ENCODE assay signal across 8 mouse cellular contexts in the genomic region with DNA sequence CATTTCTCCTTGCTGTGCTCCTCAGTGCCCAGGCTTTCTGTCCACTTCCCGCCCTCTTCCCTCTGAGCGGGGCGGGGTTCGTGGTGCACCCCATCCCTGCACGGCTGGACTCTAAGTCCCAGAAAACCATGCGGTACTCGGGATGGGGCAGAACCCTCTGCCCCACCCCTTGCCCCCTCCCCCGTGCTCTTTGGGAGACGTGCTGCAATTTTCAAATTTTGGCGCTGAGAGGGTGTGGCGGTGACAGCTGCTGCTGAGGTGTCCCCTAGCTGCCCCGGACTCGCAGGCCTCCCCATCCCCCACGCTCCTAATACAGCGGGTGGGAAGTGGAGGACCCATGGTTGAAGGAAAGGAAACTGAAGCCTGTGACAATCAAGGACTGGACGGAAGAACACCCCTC. TPM values are rescaled to one million over a fixed set of nuclear protein-coding genes. Genes with fewer than 3 reads are reported as not detected.
DNase-seq lines count a peak whose midpoint lies in the region; ATAC-seq lines count a peak whose summit lies in the region.

No protein-coding gene starts in this region.

- DNase-seq in gastrocnemius, postnatal 14 days: peak; percentile 59
- no peak for DNase-seq in gastrocnemius, postnatal 36 days
- peak; percentile 75 for DNase-seq in kidney, postnatal 10 days
- no peak for DNase-seq in cerebellum, adult 8-10 months
- DNase-seq in MN1 (ENCODE audit: low spot score): no peak
- no peak for DNase-seq in adrenal gland, postnatal 10 days

- 5% methylated on average over 16 of the region's 16 CpGs for WGBS in forebrain, embryonic 16.5 days

- H3K4me1 ChIP-seq in forebrain, embryonic 16.5 days (replicated peaks; ENCODE audit: control insufficient read depth, insufficient read depth, low read length): peaks cover 16% of the 10 kb centered on the region
- peaks cover 62% of the 10 kb centered on the region for H3K4me1 ChIP-seq in megakaryocyte, embryonic 14.5 days

- H3K4me3 ChIP-seq in forebrain, embryonic 16.5 days (replicated peaks; ENCODE audit: low read length): no peak overlapping the region
- peak overlapping the region; percentile 82 for H3K4me3 ChIP-seq in megakaryocyte, embryonic 14.5 days (replicated peaks)

- no peak for ATAC-seq in forebrain, embryonic 16.5 days

- H3K27me3 ChIP-seq in forebrain, embryonic 16.5 days (replicated peaks; ENCODE audit: control insufficient read depth, insufficient read depth, low read length): no peaks in the 10 kb centered on the region
- H3K27me3 ChIP-seq in megakaryocyte, embryonic 14.5 days (replicated peaks): peaks cover 3% of the 10 kb centered on the region

- intact Hi-C loops in gastrocnemius, postnatal 14 days (cut with DNase I; ENCODE audit: low total_unique reads): no loop called here
- intact Hi-C loops in gastrocnemius, postnatal 36 days (cut with DNase I): no loop called here

- peak overlapping the region; percentile 12 for H3K9ac ChIP-seq in forebrain, embryonic 16.5 days (replicated peaks; ENCODE audit: low read depth, low read length)

- peak overlapping the region; percentile 37 for H3K4me2 ChIP-seq in forebrain, embryonic 16.5 days (ENCODE audit: low read length)

- no peaks in the 10 kb centered on the region; the same call in 1 of the 2 replicates for H3K9me3 ChIP-seq in forebrain, embryonic 16.5 days (ENCODE audit: control insufficient read depth, low read length)
- no peaks in the 10 kb centered on the region for H3K9me3 ChIP-seq in megakaryocyte, embryonic 14.5 days

- H3K27ac ChIP-seq in forebrain, embryonic 16.5 days (ENCODE audit: low read length): no peak overlapping the region

- H3K36me3 ChIP-seq in forebrain, embryonic 16.5 days (ENCODE audit: control insufficient read depth, insufficient read depth): no peaks in the 10 kb centered on the region
- no peaks in the 10 kb centered on the region for H3K36me3 ChIP-seq in megakaryocyte, embryonic 14.5 days (replicated peaks; ENCODE audit: low read length)

RNA-seq across cellular contexts. Expression of gene Lmnb2, which starts 3.9 kb away (rescaled TPM):
- 10 to 100 TPM in 1 of 2 experiments, 1 to 10 TPM in 1; 9.4 to 14.3 TPM for total RNA-seq in gastrocnemius, postnatal 14 days (2021)
- 1 to 10 TPM; 2.6 to 3.1 TPM for total RNA-seq in gastrocnemius, postnatal 36 days (2021)
- 53.2 and 59.8 TPM in 2 replicates for polyA plus RNA-seq in forebrain, embryonic 16.5 days (2015; fragmentation: Nextera tagmentation; extraction: Ambion mirVana)
- polyA plus RNA-seq in megakaryocyte, embryonic 14.5 days (2012; ENCODE audit: insufficient read depth, low replicate concordance): 11.8 and 16.6 TPM in 2 replicates
- total RNA-seq in adrenal gland, postnatal 10 days (2021): 10 to 100 TPM; 14.5 to 16.5 TPM

RNA-seq across cellular contexts. Expression of gene Gadd45b, which starts 8.0 kb away (rescaled TPM):
- 10 to 100 TPM; 21.5 to 28.7 TPM for total RNA-seq in gastrocnemius, postnatal 14 days (2021)
- total RNA-seq in gastrocnemius, postnatal 36 days (2021): 10 to 100 TPM; 26.7 to 31.7 TPM
- 5.8 and 7.0 TPM in 2 replicates for polyA plus RNA-seq in forebrain, embryonic 16.5 days (2015; fragmentation: Nextera tagmentation; extraction: Ambion mirVana)
- 29.3 and 96.0 TPM in 2 replicates for polyA plus RNA-seq in megakaryocyte, embryonic 14.5 days (2012; ENCODE audit: insufficient read depth, low replicate concordance)
- total RNA-seq in adrenal gland, postnatal 10 days (2021): 10 to 100 TPM; 11.7 to 44.5 TPM

RNA-seq across cellular contexts. Expression of gene Timm13, which starts 21.2 kb away (rescaled TPM):
- total RNA-seq in gastrocnemius, postnatal 14 days (2021): 100 to 1,000 TPM; 114 to 125 TPM
- 100 to 1,000 TPM; 106 to 120 TPM for total RNA-seq in gastrocnemius, postnatal 36 days (2021)
- 298 and 299 TPM in 2 replicates for polyA plus RNA-seq in forebrain, embryonic 16.5 days (2015; fragmentation: Nextera tagmentation; extraction: Ambion mirVana)
- 88.8 and 345 TPM in 2 replicates for polyA plus RNA-seq in megakaryocyte, embryonic 14.5 days (2012; ENCODE audit: insufficient read depth, low replicate concordance)
- 100 to 1,000 TPM; 271 to 285 TPM for total RNA-seq in adrenal gland, postnatal 10 days (2021)

RNA-seq across cellular contexts. Expression of gene Tmprss9, which starts 50.3 kb away (rescaled TPM):
- total RNA-seq in gastrocnemius, postnatal 14 days (2021): under 1 TPM in 1 of 2 experiments, not detected in 1; 0.06 TPM
- total RNA-seq in gastrocnemius, postnatal 36 days (2021): not detected
- polyA plus RNA-seq in forebrain, embryonic 16.5 days (2015; fragmentation: Nextera tagmentation; extraction: Ambion mirVana): 0.24 and 0.25 TPM in 2 replicates
- 0.08 TPM in 1 of 2 replicates, not detected in the other for polyA plus RNA-seq in megakaryocyte, embryonic 14.5 days (2012; ENCODE audit: insufficient read depth, low replicate concordance)
- under 1 TPM; 0.09 to 0.12 TPM for total RNA-seq in adrenal gland, postnatal 10 days (2021)

Comparison
In these comparisons a context has a peak if more than half of its experiments do, and no peak if none do; other contexts are left out.
1. DNase-seq: peak in gastrocnemius, postnatal 14 days (single experiment) and kidney, postnatal 10 days (single experiment); none in gastrocnemius, postnatal 36 days (0 of 2), cerebellum, adult 8-10 months (single experiment), MN1 (single experiment) and adrenal gland, postnatal 10 days (single experiment).